Mouse (Mus musculus) layer of hippocampus, adult 9-11 months (tissue): ENCODE data around the gene Car14.
"Not testable (repeated sequence)": the region's sequence is repeated elsewhere in the genome, so short reads cannot be mapped to it uniquely, and the experiment has no call there.

Experiments
- DNase-seq: peaks from one replicate; pipeline ENCODE4 v3.0.0; 2022

The Car14 gene

DNA sequence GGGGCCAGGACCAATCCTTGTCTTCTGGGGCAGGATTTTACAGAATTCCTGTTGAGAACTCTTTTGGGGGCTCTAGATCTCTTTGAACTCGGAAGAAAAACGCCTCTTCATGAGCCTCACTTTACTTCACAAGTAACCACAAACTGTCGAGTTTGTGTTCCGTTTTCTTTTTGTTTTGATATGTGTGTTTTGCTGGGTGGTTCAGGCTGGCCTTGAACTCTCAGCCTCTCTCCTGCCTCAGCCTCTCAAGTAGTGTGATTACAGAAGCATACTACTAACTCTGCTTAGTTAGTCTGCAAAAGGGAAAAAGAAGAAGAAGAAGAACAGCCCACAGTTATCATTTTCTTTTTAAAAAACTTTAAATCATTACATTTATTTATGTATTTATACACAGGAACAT, 19.7 kb upstream of the Car14 start:
- no peak for DNase-seq

GRCm38 (mm10) chr3:95923429-95923828, 18.9 kb upstream of the Car14 start:
- DNase-seq = not testable (repeated sequence)

GRCm38 (mm10) chr3:95920532-95920931, 16.0 kb upstream of the Car14 start:
- DNase-seq = not testable (repeated sequence)

GRCm38 (mm10) chr3:95916760-95917159, 12.3 kb upstream of the Car14 start:
- DNase-seq = no peak

- DNase-seq = no peak
These were observed 10.2 kb upstream of the Car14 start for GRCm38 (mm10) chr3:95914706-95915105.

DNA sequence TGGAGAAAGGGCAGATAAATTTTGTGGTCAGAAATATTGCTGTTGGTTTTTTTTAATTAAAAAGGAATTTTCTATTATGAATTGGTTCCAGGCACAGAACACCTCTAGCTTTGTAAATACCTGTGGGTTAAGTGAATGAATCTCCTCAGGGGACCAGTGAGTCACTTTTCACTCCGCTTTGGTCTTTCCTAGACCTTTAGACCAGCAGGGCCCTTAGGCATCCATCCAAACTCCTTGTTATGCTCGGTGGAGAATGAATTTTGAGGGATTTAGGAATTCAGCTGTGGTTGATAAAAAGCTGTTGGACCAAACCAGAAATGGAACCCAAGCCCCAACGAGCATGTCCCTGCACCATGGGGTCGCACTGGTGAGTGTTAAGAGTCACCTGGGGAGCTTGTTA, 3.1 kb upstream of the Car14 start:
- no peak for DNase-seq

DNA sequence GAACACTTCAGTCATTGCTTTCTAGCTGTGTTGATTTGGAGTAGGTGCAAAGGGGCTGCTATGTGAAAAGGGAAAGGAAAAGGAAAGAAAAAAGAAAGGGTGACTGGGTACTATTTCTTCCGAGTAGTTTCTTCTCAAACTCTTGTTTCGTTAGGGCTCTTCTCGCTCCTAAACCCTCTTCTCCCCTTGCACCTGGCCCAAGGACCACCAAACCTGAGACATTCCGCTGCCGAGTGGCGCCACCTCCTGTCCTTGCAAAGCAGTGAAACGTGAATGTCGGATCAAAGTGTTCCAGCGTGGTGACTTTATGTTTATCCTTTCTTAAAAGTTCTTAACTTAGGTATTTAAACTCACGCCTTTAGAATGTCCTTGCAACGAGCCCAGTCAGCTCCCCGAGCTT, 2.4 kb upstream of the Car14 start:
- no peak for DNase-seq

DNA sequence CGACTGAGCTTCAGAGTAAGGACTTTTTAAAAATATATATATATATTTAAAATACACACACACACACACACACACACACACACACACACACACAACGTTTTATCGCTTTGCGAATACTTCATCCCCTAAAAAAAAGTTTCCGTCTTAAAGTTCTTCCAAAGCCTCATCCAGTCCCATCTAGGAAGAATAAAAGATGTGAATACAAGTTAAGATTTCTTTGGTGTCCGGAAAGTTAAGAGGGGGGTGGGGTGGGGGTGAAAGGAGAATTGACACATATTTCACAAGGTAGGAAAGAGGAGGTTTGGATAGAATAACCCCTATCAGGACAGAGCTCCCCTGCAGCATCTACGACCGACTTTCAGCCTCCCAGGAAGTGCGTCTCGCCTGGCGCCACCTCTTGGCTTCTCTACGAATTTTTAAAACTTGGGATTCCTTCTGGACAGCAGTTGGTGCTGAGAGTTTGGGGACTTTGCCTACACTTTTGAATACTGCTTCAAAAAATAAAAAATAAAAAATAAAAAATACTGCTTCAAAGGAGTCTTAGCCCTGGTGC, 1.5 kb upstream of the Car14 start:
- DNase-seq = peak; percentile 53

GRCm38 (mm10) chr3:95905146-95905939, 852 bp upstream of the Car14 start:
- DNase-seq = peak; percentile 92

DNA sequence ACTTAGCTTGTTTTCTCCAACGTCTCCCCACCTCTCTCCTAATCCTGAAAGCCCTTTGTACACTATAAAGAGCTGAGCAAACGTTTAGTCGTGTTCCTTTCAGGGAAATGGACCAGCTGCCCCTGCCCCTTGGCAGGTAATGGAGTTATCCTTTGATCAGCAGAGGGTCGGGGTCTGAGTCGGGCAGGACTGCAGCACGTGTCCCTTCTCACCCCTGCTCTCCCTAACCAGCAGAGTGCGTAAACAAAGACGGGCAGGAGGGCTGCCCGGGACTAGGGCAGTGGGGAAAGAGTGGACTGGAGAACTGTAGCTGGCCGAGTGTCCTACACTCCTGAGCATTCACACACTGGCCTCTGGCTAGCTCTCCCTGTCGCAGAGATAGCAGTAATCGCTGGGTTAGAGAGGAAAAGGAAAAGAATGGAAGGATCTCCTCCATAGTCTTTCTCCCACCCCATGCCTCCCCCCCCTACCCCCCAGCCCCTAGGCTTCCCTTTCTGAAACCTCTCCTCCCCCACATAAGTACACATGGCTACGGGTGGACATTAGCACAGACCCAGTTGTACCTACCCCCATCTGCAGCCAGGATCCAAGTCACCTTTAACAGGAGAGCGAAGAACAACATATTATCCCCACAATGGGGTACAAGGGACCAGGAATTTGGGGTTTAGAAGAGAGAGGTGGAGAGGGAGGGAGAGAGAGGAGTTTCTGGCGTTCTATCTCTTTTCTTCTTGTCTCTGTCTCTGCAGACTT, 563 bp downstream of the Car14 start:
- no peak for DNase-seq

DNA sequence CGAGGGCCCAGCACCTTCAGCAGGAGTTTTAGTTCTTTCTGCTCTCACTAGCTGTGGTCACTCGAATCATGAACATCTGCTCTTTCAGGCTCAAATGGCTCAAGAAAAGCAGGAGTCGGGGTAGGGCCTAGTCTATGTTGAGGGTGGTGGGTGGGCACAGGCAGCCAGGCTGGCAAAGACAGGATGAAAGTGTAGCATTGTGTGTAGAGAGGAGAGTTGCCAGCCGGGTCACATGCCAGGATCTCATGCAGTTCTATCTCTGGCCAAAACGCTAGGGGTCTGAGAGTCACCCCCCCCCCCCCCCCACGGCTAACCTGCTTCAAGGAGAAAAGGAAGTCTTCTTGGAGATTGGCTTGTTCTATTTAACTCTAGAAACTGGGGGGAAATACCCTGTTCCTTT, 1.8 kb downstream of the Car14 start:
- no peak for DNase-seq

- DNase-seq = no peak
These were observed 2.2 kb downstream of the Car14 start for GRCm38 (mm10) chr3:95902373-95902625.

GRCm38 (mm10) chr3:95901616-95902372, 2.7 kb downstream of the Car14 start:
- DNase-seq = no peak

GRCm38 (mm10) chr3:95899800-95900524, 4.5 kb downstream of the Car14 start:
- no peak for DNase-seq

DNA sequence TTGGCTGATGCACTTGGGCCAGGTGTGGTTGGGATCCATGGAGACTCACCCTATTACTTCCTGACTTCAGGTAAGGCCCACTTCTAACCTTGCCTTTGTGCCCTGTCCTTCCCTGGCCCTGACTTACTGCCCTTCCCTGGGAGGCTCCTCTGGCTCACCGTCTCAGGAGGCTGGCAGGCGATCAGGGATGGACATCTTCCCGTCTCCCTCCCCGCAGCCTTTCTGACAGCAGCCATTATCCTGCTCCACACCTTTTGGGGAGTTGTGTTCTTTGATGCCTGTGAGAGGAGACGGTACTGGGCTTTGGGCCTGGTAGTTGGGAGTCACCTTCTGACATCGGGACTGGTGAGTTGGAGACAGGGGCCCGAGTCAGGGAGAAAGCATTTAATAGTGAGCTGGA, 9.0 kb downstream of the Car14 start:
- not testable (repeated sequence) for DNase-seq

- DNase-seq = no peak
These were observed 10.0 kb downstream of the Car14 start for GRCm38 (mm10) chr3:95894317-95895160.

- peak; percentile 98 for DNase-seq
These were observed 10.7 kb downstream of the Car14 start, which contains the start of gene Aph1a for GRCm38 (mm10) chr3:95893606-95894316. Gene Aph1a (plus strand): TSS chr3:95893969.

- no peak for DNase-seq
These were observed 11.4 kb downstream of the Car14 start for GRCm38 (mm10) chr3:95893126-95893525.

DNA sequence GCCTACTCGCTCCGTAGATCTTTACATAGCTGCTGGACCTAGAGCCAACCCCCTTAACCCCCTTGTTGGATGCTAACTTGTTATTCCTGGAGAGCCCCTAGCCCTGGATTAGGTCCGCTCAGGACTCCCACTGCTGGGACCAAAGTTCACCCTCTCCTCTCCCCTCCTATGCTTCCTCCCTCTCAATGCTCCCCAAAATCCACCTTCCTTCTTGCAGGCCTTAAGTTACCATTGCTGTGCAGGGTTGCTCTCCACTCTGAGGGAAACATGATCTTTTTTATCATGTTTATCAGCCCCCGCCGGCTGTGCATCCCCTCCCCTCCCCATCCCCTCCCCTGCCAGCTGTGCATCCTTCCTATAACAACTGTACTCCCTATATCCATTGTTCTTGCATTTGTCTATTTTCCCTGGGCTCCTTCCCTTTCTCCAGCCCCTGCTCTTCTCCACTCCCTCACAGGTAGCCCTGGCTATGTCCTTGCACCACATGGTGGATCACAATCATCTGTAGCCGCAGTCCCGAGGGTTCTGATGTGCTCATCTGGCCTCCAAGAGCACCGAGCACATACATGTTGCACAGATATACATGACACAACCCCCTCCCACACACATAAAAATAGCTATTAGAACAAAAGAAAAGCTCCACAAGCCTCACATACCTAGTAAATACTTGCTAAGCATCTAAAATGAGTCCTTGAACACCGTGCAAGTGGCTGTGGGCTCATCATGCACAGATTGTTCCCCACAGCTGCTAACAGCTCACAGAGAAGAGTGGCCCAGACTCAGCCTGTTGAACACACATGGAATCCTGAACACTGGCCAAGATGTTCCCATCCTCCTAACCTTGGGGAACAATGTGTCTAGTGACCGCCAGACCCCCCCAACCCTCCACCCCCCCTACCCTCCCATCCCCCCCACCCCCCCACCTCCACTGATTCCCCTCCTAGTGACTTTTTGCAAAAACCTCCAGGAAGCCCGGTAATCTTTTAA, 12.1 kb downstream of the Car14 start:
- DNase-seq = no peak
